Mouse (Mus musculus) bone marrow, adult 2 months (tissue): ENCODE data around the gene Stk19. TPM values are rescaled to one million over a fixed set of nuclear protein-coding genes. Genes with fewer than 3 reads are reported as not detected.
"Not testable (repeated sequence)": the region's sequence is repeated elsewhere in the genome, so short reads cannot be mapped to it uniquely, and the experiment has no call there.

Experiments
- H3K27ac ChIP-seq: fragments of 200-500 bp; 2 replicates; pipeline ENCODE4 v1.5.1; 2012; ENCODE audit warnings: low read depth, mild to moderate bottlenecking, control low read depth, inconsistent platforms, low read length; ENCODE audit not compliant: control insufficient read depth, poor library complexity, insufficient read depth
- H3K4me1 ChIP-seq: fragments of 200-500 bp; 2 replicates; pipeline ENCODE4 v1.6.1; 2011; ENCODE audit warnings: low read length; ENCODE audit not compliant: control insufficient read depth, insufficient read depth
- H3K4me3 ChIP-seq: fragments of 200-500 bp; replicated peaks from 2 replicates; pipeline ENCODE3; 2011; ENCODE audit warnings: mild to moderate bottlenecking, low read depth, low read length, control low read depth; ENCODE audit not compliant: control insufficient read depth
- CTCF ChIP-seq: fragments of 200-500 bp; IDR thresholded peaks from 2 replicates; pipeline ENCODE4 v1.5.1; 2011; ENCODE audit warnings: low read length, control low read depth; ENCODE audit not compliant: control insufficient read depth, insufficient read depth
- POLR2A ChIP-seq: fragments of 200-500 bp; IDR thresholded peaks from 2 replicates; pipeline ENCODE4 v1.6.1; 2011; ENCODE audit warnings: low read depth, mild to moderate bottlenecking, control low read depth, low read length, borderline replicate concordance; ENCODE audit not compliant: control insufficient read depth
- whole genome bisulfite sequencing: fragments of 180-500 bp; shearing (Covaris S2); methylation state at CpG from one replicate; pipeline ENCODE4 v1.1.7; 2018; 5-methylcytosine and 5-hydroxymethylcytosine counted together
- polyA plus RNA-seq: library from polyadenylated mRNA; stranded (reverse); fragments of >200 nt; gene quantifications from 2 replicates; pipeline ENCODE4 v1.2.4, GENCODE M21; 2011; ENCODE audit warnings: low replicate concordance; ENCODE audit not compliant: missing spikeins, insufficient read depth, insufficient read length

Gene Stk19
- polyA plus RNA-seq, 1 experiment: 63.6 TPM

- TF ChIP-seq POLR2A (0 out of 2 replicates have a peak, but pooled peaks have one; percentile 16), CTCF (no peak)
- H3K4me1 ChIP-seq: peaks cover 4% of the 10 kb centered on the region; the same call in 1 of the 2 replicates
- H3K4me3 ChIP-seq: peak overlapping the region; percentile 88
- H3K27ac ChIP-seq: peak overlapping the region; percentile 82
- WGBS: 44% methylated on average over 43 of the region's 43 CpGs
Measured at GRCm38 (mm10) chr17:34837464-34838324, 949 bp upstream of the Stk19 start.

- peaks cover 4% of the 10 kb centered on the region; the same call in 1 of the 2 replicates for H3K4me1 ChIP-seq
- peak overlapping the region; percentile 88 for H3K4me3 ChIP-seq
- H3K27ac ChIP-seq: peak overlapping the region; percentile 82
- no peak for TF ChIP-seq POLR2A
- TF ChIP-seq CTCF: no peak
- WGBS: 6% methylated on average over 48 of the region's 48 CpGs
Measured at GRCm38 (mm10) chr17:34836155-34836855, 440 bp downstream of the Stk19 start.

DNA sequence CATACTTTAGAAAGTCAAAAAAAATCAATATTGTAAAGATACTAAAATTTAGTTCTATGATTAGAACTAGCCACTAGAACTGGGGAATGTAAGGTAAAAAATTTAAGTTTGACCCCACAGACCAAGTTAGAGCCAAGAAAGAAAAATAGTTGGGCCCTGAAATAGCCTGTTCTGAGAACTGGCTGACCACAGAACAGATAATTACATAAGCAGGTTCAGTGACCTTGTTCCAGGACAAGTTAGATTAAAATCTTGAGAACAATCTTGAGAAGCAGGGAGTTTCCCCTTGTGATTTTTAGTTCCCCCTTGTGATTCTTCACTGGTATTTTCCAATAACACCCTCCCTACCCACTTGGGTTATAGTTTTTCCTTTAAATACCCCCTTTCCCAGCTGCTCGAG, 6.0 kb downstream of the Stk19 start:
- WGBS: 88% methylated on average over 1 of the region's 1 CpGs
- not testable (repeated sequence) for H3K4me3 ChIP-seq

GRCm38 (mm10) chr17:34814818-34815370, 21.9 kb downstream of the Stk19 start:
- TF ChIP-seq CTCF (no peak), POLR2A (no peak)
- WGBS: 70% methylated on average over 7 of the region's 7 CpGs
- Histone ChIP-seq H3K4me1 (no peaks in the 10 kb centered on the region; the same call in 1 of the 2 replicates), H3K4me3 (no peak overlapping the region), H3K27ac (no peak overlapping the region)

More for the DNA sequence above, 6.0 kb downstream of the Stk19 start:
- H3K4me1 ChIP-seq, H3K27ac ChIP-seq: not testable (repeated sequence)

DNA sequence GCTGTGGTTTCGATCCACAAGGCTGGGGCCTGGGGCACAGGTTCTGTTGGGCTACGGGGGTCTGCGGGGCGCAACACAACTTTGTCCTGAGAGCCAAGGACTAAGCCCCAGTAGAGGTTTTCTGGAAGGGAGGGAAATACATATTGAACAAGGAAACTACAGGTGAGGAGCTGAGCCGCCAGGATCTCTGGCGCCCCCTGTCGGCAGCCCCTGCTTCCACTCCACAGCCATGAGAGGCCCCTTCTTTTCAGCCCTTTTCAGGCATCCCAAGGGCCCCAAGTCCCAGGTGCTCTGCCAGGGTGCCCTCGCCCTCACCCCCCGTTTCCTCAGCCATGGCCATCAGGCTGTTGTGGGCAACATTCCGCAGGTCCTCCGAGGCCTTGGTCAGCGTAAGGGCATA, 23.0 kb downstream of the Stk19 start:
- not testable (repeated sequence) for H3K4me1 ChIP-seq, H3K4me3 ChIP-seq, H3K27ac ChIP-seq
- peak; percentile 62 for TF ChIP-seq CTCF
- WGBS: 55% methylated on average over 12 of the region's 12 CpGs

DNA sequence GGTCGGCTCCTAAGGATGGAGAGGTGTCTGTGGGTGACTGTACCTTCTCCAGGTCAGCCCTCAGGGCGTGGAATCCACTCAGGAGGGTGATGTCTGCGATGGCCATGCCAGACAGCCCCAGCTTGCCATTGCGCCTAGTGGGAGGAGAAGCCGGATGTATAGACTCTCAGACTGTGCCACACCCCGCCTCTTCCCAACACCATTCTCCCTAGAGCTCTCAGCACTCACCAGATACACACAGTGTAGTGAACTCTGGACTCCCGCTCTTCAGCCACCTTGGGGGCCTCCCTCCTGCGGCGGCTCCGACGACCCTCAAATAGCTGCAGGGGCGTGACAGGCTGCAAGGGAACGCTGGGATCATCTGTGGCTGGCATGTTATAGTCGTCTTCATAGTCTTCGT, 25.5 kb downstream of the Stk19 start:
- no peak for TF ChIP-seq POLR2A
- no peak for TF ChIP-seq CTCF
- H3K4me1 ChIP-seq: no peaks in the 10 kb centered on the region; the same call in 1 of the 2 replicates

GRCm38 (mm10) chr17:34810811-34811210, 25.9 kb downstream of the Stk19 start:
- not testable (repeated sequence) for H3K27ac ChIP-seq, H3K4me1 ChIP-seq, H3K4me3 ChIP-seq
- 84% methylated on average over 8 of the region's 8 CpGs for WGBS

More for the DNA sequence above, 25.5 kb downstream of the Stk19 start:
- WGBS: 76% methylated on average over 15 of the region's 15 CpGs
- Histone ChIP-seq H3K4me3 (no peak overlapping the region), H3K27ac (no peak overlapping the region)

DNA sequence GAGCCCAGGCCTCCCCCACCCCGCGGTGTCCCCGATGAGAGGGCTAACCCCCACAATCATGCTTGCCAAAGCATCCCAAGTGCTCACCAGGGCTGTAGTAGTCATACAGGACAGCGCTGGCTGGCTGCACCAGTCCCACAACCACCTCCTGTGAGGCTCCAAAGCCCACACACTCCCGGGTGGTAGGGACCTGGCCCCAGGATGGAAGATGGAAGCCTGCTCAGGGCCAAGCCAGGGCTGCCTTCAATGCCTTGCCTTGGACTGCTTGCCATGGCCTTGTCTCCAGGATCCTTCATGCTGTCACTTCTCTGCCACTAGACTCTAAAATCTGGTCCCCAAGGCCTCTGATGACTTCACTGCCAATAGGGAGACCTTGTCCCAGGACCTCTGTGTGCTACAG, 26.3 kb downstream of the Stk19 start:
- not testable (repeated sequence) for H3K4me1 ChIP-seq, H3K27ac ChIP-seq, H3K4me3 ChIP-seq
- WGBS: 89% methylated on average over 5 of the region's 5 CpGs
